Mouse (Mus musculus): ENCODE results near the gene Nlgn1. TPM values are rescaled to one million over a fixed set of nuclear protein-coding genes. Genes with fewer than 3 reads are reported as not detected.

The Nlgn1 gene
- polyA plus RNA-seq, 1 experiment from 2014 or later: 0.24 TPM

DNA sequence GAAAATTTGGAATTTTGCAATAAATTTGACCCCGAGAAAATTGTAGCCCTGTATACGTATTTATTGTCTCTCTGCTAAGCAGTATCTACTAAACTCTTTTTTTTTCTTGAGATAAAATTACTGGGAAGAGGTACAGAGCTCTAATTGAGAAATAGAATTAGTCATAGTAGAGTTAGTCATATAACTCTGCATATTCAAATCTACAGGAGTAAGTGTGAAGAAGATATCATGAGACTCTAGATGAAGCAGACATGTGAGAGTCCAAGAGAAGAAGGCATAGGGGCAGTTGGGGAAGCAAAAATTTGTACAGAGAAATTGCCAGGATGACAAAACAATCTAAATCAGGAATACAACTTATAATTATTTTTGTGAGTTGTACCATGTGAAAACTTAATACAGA lies 648.6 kb downstream of the Nlgn1 start:
- Histone ChIP-seq H3K4me1 (replicated peaks) (no peaks in the 10 kb centered on the region), H3K9ac (no peak overlapping the region), H3K4me3 (no peak overlapping the region), H3K4me2 (no peak overlapping the region), H3K36me3 (no peaks in the 10 kb centered on the region), H3K27ac (ENCODE audit: poor library complexity, severe bottlenecking) (no peak overlapping the region), H3K9me3 (replicated peaks) (no peaks in the 10 kb centered on the region), H3K27me3 (replicated peaks) (no peaks in the 10 kb centered on the region)
- no peak for ATAC-seq (ENCODE audit: insufficient number of reproducible peaks, low FRiP score)
- WGBS: 72% methylated on average over 2 of the region's 2 CpGs

DNA sequence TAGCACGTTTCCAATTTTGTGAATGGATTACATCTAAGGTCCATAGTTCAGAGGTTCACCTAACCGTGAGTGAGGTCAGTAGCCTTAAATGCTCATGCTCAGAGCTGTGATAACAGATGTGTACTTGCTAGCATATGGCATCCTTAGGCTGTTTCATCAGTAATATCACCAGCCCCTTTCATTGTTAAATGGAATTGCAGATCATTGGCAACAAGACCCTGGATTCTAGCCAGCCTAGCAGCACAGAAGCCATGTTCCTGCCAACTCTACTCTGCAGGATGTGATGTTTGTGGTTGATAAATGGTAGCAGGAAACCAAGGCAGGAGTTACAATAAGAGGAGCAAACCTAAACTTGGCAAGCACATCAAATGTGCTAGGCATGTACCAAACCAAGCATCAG lies 652.9 kb downstream of the Nlgn1 start:
- no peak overlapping the region for H3K27ac ChIP-seq (ENCODE audit: poor library complexity, severe bottlenecking)
- no peaks in the 10 kb centered on the region for H3K4me1 ChIP-seq (replicated peaks)
- 57% methylated on average over 2 of the region's 2 CpGs for WGBS
- H3K4me3 ChIP-seq: no peak overlapping the region
- H3K36me3 ChIP-seq: no peaks in the 10 kb centered on the region
- H3K4me2 ChIP-seq: no peak overlapping the region
- no peaks in the 10 kb centered on the region for H3K27me3 ChIP-seq (replicated peaks)
- H3K9me3 ChIP-seq (replicated peaks): no peaks in the 10 kb centered on the region
- ATAC-seq (ENCODE audit: insufficient number of reproducible peaks, low FRiP score): no peak
- no peak overlapping the region for H3K9ac ChIP-seq

DNA sequence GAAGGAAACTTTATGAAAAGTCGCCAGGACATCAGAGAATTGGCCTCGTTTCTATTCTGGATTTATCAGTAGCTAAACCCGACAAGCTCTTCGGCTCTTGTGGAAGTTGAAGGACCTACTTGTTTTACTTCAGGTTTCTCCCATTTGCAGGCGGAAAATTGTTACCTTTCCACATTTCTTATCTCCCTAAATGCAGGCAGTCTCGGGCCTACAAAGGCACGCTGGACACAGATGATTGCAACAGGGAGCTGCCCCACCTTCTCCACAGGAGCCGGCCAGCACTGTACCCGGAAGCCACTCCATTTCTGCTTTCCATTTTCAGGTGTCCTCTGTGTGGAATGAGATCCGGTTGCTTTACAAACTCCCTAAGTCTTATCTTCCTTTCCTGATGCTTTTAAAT lies 656.4 kb downstream of the Nlgn1 start:
- no peaks in the 10 kb centered on the region for H3K4me1 ChIP-seq (replicated peaks)
- H3K27me3 ChIP-seq (replicated peaks): no peaks in the 10 kb centered on the region
- no peak overlapping the region for H3K4me2 ChIP-seq
- 63% methylated on average over 10 of the region's 10 CpGs for WGBS
- H3K27ac ChIP-seq (ENCODE audit: poor library complexity, severe bottlenecking): no peak overlapping the region
- no peak overlapping the region for H3K4me3 ChIP-seq
- ATAC-seq (ENCODE audit: insufficient number of reproducible peaks, low FRiP score): no peak
- H3K36me3 ChIP-seq: no peaks in the 10 kb centered on the region
- no peaks in the 10 kb centered on the region for H3K9me3 ChIP-seq (replicated peaks)
- H3K9ac ChIP-seq: no peak overlapping the region

DNA sequence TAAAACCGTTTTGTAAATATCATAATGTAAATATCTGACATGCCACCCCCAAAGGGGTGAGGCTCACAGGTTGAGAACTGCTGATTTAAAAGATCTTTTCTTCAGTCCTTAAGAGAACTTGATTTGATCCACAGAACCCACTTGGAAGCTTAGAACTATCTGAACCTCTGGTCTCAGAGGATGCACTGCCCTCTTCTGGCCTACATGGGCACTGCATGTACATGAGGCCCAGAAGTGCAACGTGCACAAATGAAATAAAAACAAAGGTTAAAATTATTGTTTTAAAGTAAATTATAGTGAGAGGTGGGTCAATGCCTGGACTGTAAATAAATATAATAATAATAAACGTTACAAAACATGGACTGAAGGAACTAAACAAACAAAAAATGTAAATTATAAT lies 657.2 kb downstream of the Nlgn1 start:
- Histone ChIP-seq H3K9me3 (replicated peaks) (no peaks in the 10 kb centered on the region), H3K4me2 (no peak overlapping the region), H3K27ac (ENCODE audit: poor library complexity, severe bottlenecking) (no peak overlapping the region), H3K27me3 (replicated peaks) (no peaks in the 10 kb centered on the region), H3K36me3 (no peaks in the 10 kb centered on the region), H3K9ac (no peak overlapping the region), H3K4me1 (replicated peaks) (no peaks in the 10 kb centered on the region), H3K4me3 (no peak overlapping the region)
- no peak for ATAC-seq (ENCODE audit: insufficient number of reproducible peaks, low FRiP score)
- WGBS: 52% methylated on average over 3 of the region's 3 CpGs

DNA sequence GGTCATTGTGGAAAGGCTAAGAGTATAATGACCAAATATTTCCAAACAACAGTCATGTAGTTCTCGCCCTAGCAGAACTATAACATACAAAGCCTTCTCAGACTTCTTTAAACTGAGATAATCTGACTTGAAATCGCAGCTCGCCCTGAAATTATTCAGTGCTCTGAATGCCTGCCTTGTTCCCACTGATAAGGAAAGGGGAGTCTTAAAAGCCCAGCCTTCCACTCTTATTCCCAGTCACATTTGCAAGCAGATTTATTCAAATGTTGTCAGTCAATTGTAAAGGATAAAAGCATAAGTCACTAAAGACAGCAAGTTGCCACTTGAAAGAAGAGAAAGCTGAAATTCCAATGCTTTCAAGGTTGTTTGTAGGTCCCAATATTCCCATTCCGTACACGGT lies 658.9 kb downstream of the Nlgn1 start:
- Histone ChIP-seq H3K36me3 (no peaks in the 10 kb centered on the region), H3K9ac (no peak overlapping the region), H3K4me1 (replicated peaks) (no peaks in the 10 kb centered on the region), H3K27me3 (replicated peaks) (no peaks in the 10 kb centered on the region), H3K4me2 (no peak overlapping the region), H3K4me3 (no peak overlapping the region), H3K9me3 (replicated peaks) (no peaks in the 10 kb centered on the region), H3K27ac (ENCODE audit: poor library complexity, severe bottlenecking) (no peak overlapping the region)
- no peak for ATAC-seq (ENCODE audit: insufficient number of reproducible peaks, low FRiP score)
- WGBS: 52% methylated on average over 5 of the region's 5 CpGs

DNA sequence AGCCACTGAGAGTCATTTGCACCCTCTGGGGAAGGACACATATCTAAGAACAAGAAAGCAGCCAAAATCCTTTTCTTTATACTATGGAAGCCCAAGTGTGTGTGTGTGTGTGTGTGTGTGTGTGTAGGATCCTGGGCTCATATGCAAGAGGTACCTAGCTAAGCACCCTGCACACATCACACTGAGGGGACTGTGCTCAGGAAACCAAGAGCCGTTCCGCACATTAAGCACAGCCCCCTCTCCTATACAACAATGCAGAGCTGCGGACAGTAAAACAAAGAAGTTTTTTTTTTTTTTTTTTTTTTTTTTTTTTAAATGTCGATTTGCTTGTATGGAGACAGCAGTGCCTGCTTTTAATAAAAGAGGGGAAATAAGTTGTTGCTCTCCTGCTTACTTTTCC lies 659.5 kb downstream of the Nlgn1 start:
- no peaks in the 10 kb centered on the region for H3K4me1 ChIP-seq (replicated peaks)
- no peak overlapping the region for H3K9ac ChIP-seq
- 66% methylated on average over 4 of the region's 4 CpGs for WGBS
- no peaks in the 10 kb centered on the region for H3K9me3 ChIP-seq (replicated peaks)
- H3K4me3 ChIP-seq: no peak overlapping the region
- no peak for ATAC-seq (ENCODE audit: insufficient number of reproducible peaks, low FRiP score)
- no peak overlapping the region for H3K4me2 ChIP-seq
- H3K27ac ChIP-seq (ENCODE audit: poor library complexity, severe bottlenecking): no peak overlapping the region
- no peaks in the 10 kb centered on the region for H3K36me3 ChIP-seq
- no peaks in the 10 kb centered on the region for H3K27me3 ChIP-seq (replicated peaks)

DNA sequence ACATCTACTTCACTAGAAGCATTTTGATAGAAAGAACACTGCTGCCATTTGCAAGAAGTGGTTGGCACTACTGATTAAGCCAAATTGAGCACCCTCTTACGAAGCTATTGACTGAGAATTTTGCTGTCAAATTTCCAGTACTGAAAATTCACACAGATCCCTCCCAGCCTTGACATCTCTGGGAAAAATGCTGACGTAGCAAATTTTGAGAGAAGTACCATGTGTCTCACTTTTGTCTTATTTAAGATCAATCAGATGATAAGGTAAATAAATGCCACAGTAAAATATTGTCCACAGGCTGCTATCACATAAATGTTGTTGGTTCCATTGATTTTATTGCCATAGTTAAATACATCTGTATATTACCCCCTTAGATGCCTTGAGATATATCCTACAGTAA lies 668.8 kb downstream of the Nlgn1 start:
- Histone ChIP-seq H3K27ac (ENCODE audit: poor library complexity, severe bottlenecking) (no peak overlapping the region), H3K27me3 (replicated peaks) (no peaks in the 10 kb centered on the region), H3K4me1 (replicated peaks) (no peaks in the 10 kb centered on the region), H3K9me3 (replicated peaks) (no peaks in the 10 kb centered on the region), H3K36me3 (no peaks in the 10 kb centered on the region), H3K4me3 (no peak overlapping the region), H3K9ac (no peak overlapping the region), H3K4me2 (no peak overlapping the region)
- 73% methylated on average over 2 of the region's 2 CpGs for WGBS
- ATAC-seq (ENCODE audit: insufficient number of reproducible peaks, low FRiP score): no peak

DNA sequence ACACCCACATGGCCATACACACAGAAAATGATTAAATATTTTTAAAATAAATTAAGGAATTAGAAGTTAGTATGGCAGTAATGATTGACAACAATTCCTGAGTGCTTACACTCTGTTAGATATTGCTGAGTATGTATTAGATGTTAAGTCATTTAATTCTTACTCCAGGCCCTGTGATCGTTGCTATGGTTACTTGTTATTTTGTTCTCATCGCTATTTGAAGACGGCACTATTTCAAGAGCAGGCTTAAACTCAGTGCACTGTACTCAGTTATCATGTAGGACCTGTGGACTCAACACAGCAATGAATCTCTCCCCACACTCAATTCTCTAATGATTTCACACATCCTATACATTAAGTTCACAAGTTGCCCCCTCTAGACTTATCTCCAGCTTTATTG lies 672.0 kb downstream of the Nlgn1 start:
- H3K27me3 ChIP-seq (replicated peaks): no peaks in the 10 kb centered on the region
- no peak for ATAC-seq (ENCODE audit: insufficient number of reproducible peaks, low FRiP score)
- H3K4me3 ChIP-seq: no peak overlapping the region
- no peaks in the 10 kb centered on the region for H3K9me3 ChIP-seq (replicated peaks)
- H3K27ac ChIP-seq (ENCODE audit: poor library complexity, severe bottlenecking): no peak overlapping the region
- no peak overlapping the region for H3K9ac ChIP-seq
- H3K4me2 ChIP-seq: no peak overlapping the region
- 88% methylated on average over 3 of the region's 3 CpGs for WGBS
- H3K36me3 ChIP-seq: no peaks in the 10 kb centered on the region
- no peaks in the 10 kb centered on the region for H3K4me1 ChIP-seq (replicated peaks)

DNA sequence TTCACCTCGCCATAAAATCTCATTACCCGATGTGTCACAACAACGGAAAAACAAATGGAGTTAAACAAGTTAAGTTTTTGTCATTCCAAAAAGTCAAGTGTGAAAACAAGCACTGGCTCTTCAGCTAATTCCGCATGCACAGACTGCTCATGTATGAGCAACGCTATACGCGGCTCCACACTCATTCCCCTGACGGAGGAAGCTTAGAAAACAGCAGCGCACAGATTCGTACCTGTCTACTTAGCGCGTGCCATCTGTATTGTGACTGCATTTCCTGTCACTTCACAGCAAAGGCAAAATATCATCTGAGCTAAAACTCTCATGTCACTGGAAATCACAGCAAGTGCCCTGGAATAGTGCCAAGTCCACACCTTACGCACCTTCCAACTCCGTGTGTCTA lies 674.3 kb downstream of the Nlgn1 start:
- Histone ChIP-seq H3K4me2 (no peak overlapping the region), H3K27me3 (replicated peaks) (no peaks in the 10 kb centered on the region), H3K4me1 (replicated peaks) (no peaks in the 10 kb centered on the region), H3K36me3 (no peaks in the 10 kb centered on the region), H3K27ac (ENCODE audit: poor library complexity, severe bottlenecking) (no peak overlapping the region), H3K9ac (no peak overlapping the region), H3K4me3 (no peak overlapping the region), H3K9me3 (replicated peaks) (no peaks in the 10 kb centered on the region)
- 83% methylated on average over 14 of the region's 14 CpGs for WGBS
- ATAC-seq (ENCODE audit: insufficient number of reproducible peaks, low FRiP score): no peak

DNA sequence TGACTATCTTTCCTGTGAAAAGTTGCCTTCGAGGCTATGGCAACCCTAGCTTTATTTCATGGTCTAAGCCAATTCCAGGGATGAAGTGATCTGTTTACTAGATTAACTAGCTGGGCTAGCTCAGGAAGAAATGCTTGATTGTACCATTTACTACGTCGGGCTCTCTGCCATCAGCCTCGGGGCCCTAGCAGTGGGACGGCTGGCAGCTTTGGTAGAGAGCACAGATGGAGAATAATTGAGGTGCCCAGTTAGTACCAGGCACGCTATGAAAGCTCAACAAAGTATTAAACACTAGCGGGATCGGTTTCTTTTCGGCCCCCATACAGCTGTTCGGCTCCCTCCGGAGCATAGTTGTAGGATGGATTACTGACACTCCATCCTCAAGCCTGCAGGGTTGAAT lies 675.2 kb downstream of the Nlgn1 start:
- H3K4me1 ChIP-seq (replicated peaks): no peaks in the 10 kb centered on the region
- no peaks in the 10 kb centered on the region for H3K36me3 ChIP-seq
- no peak for ATAC-seq (ENCODE audit: insufficient number of reproducible peaks, low FRiP score)
- 78% methylated on average over 11 of the region's 11 CpGs for WGBS
- no peak overlapping the region for H3K4me3 ChIP-seq
- no peak overlapping the region for H3K27ac ChIP-seq (ENCODE audit: poor library complexity, severe bottlenecking)
- H3K27me3 ChIP-seq (replicated peaks): no peaks in the 10 kb centered on the region
- H3K9ac ChIP-seq: no peak overlapping the region
- no peak overlapping the region for H3K4me2 ChIP-seq
- no peaks in the 10 kb centered on the region for H3K9me3 ChIP-seq (replicated peaks)

DNA sequence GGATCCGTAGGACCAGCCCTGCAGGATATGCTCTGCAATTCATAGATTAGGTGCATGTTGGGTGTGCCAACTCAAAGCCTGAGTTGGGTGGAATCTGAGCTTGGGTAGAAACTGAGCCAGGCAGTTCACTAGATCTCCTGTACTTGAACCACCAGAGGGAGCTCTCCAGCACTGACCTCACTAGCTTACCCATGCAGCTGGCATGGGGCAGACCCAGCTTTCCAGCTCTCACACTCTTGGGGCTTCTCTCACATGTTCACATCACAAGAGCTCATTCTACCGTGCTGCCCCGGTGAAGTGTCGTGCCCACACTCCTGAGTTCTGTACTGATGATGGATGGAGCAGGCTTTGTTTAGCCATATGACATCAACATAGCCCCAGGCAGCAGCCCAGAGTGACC lies 679.2 kb downstream of the Nlgn1 start:
- Histone ChIP-seq H3K27ac (ENCODE audit: poor library complexity, severe bottlenecking) (no peak overlapping the region), H3K36me3 (no peaks in the 10 kb centered on the region), H3K9ac (no peak overlapping the region), H3K4me1 (replicated peaks) (no peaks in the 10 kb centered on the region), H3K4me2 (no peak overlapping the region), H3K4me3 (no peak overlapping the region), H3K27me3 (replicated peaks) (no peaks in the 10 kb centered on the region), H3K9me3 (replicated peaks) (no peaks in the 10 kb centered on the region)
- ATAC-seq (ENCODE audit: insufficient number of reproducible peaks, low FRiP score): no peak
- 59% methylated on average over 4 of the region's 4 CpGs for WGBS

DNA sequence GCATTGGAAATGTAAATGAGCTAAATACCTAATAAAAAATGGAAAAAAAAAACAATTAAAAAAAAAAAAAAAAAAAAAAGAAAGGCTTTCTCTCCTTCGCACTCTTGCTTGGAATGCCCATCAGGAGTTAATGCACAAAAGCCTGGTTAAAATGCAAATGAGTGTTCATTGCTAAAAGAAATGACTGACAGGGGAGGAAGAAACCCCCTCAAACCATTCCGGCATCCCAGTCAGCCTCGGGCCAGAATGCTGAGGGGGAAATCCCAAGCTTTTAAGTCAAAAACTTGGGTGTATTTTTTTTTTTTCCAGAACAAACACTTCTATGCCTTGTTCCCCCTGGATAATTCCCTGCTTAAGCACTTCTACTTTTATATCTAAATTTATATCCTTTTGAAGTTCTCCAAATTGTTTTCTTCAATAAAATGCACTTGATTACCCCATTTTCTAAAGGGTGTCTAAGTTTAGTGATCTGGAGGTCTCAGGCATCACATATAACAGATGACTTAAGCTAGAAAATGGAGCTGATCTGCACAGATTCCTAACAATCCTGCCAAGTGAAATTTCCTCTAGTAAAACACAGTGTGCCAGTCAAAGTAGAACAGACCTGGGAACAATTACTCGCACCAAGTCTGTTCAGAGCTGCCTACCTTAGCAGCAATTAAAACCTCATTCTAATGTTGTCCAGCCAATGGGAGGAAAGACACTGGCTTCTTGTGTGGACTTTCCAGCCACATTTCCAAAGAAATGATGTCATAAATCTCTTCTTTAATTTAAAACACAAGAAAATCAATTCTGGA lies 686.2 kb downstream of the Nlgn1 start:
- Histone ChIP-seq H3K27ac (ENCODE audit: poor library complexity, severe bottlenecking) (no peak overlapping the region), H3K9ac (no peak overlapping the region), H3K4me3 (no peak overlapping the region), H3K36me3 (no peaks in the 10 kb centered on the region), H3K4me2 (no peak overlapping the region), H3K9me3 (replicated peaks) (no peaks in the 10 kb centered on the region), H3K4me1 (replicated peaks) (no peaks in the 10 kb centered on the region), H3K27me3 (replicated peaks) (no peaks in the 10 kb centered on the region)
- 74% methylated on average over 4 of the region's 4 CpGs for WGBS
- no peak for ATAC-seq (ENCODE audit: insufficient number of reproducible peaks, low FRiP score)
